Mouse (Mus musculus): ENCODE results near the gene Gm5127. TPM values are rescaled to one million over a fixed set of nuclear protein-coding genes. Genes with fewer than 3 reads are reported as not detected.

Gm5127 gene
- total RNA-seq (2021) = under 1 TPM in 1 of 2 experiments, not detected in 1; 0.19 TPM

DNA sequence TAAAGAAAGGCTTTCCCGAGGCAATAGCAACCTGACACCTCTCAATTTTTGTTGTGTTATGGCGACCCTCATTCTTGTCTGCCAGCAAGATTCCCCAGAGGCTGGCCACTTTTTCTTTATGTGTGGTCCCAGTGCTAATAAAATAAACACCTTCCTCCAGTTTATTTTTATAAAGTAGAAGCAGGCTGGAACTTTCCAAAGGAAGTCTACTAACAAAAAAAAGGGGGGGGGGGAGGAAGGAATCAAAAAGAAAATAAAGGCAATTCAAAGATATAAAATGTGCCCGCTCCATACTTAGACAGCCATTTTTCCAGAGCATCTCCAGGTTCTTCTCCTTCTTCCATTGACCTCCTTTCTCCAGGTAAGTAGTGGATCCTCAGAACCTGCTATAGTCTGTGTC, at the start of gene Gm5127:
TSS of gene Gm5127 (plus strand) at position 301 of the 400 bp plus-strand sequence.
- DNase-seq (ENCODE audit: extremely low spot score in 1 of 2, low spot score in 1 of 2) = no peak

DNA sequence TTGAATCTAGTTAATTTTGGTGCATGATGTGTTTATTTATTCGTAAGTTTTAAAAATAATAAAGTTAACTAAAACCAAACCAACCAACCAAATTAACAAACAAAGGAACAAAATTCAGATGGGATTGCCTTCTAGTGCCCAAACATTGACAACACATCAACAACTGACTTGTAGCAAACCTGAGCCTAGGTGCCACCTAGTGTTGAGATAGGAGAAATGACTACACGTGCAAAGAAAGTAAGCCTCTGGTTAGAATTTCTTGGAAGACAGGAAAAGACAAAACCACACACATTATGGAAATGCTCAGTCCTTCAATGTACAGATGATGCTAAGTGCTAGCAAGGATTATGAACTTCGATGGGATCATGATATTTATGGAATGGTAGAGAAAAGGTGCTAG, 46.6 kb upstream of the Gm5127 start:
- no peak for DNase-seq (ENCODE audit: extremely low spot score in 1 of 2, low spot score in 1 of 2)

DNA sequence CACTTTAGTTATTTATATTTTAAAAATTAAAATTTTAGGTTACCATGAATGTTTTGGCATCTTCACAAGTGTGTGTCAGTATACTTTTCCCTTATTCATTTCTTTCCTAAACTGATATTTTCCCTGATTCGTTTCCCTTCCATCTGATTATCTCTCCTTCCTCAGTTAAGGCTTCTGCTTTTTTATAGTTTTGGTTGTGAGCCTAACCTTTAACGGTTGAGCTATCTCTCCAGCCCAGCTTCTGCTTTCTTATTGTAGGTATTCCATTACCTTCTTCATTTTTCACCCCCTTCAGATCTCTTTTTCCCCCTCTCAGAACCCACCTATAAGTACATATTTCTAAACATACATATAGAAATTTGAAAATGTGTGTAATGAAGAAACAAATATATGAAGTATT, 27.5 kb upstream of the Gm5127 start:
- DNase-seq (ENCODE audit: extremely low spot score in 1 of 2, low spot score in 1 of 2) = no peak

DNA sequence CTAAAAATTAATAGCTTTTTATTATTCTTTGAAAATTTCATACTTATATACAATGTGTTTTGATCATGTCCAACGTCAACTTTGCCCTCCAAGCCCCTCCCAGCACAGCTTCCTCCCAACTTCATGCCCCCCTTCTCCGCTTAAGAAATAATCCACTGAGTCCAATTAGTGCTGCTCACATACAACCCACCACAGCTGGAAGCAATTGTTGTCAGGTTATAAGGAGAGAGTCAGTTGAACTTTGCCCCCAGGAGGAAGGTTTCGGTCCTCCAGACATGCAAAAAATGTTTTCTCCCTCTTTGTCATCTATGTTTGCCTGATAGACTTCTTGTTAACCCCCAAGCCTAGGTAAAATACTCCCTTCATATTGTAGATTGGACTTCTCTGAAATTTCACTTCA, 4.0 kb upstream of the Gm5127 start:
- no peak for DNase-seq (ENCODE audit: extremely low spot score in 1 of 2, low spot score in 1 of 2)

DNA sequence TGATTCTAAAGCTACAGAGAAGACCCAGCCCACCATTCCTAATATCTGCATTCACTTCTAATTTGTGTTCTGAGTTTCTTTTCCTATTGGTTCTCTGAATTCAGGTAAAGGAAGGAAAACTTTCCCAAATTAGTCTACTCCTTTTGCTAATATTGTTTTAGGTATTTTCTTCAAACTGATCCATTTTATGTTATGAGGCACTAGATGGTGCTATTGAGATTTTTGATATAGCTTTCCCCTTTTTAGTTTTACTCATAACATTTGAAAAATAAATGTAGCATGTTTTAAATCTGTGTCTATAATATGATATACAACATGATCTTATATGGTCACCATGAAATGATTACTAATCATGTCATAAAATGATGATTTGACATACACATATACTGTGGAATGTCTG, 2.6 kb upstream of the Gm5127 start:
- DNase-seq (ENCODE audit: extremely low spot score in 1 of 2, low spot score in 1 of 2) = no peak

DNA sequence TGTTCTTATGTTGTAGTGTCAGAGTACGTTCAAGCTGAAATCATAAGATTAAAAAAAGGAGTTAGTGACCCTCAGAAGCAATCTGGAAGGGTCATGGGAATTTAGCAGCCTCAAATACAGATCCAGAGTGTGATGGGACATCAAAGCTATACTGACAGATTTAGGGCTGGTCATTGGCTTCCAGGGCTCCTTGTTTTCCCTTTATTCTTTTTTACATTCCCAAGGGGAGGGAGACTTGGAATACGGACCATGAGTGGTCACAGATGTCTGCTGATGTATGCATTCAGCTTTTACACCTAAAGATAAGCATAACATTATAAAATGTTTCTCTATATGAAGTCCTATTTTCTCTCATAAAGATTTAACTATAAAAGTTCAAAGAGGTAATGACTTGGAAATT, 789 bp upstream of the Gm5127 start:
- no peak for DNase-seq (ENCODE audit: extremely low spot score in 1 of 2, low spot score in 1 of 2)

DNA sequence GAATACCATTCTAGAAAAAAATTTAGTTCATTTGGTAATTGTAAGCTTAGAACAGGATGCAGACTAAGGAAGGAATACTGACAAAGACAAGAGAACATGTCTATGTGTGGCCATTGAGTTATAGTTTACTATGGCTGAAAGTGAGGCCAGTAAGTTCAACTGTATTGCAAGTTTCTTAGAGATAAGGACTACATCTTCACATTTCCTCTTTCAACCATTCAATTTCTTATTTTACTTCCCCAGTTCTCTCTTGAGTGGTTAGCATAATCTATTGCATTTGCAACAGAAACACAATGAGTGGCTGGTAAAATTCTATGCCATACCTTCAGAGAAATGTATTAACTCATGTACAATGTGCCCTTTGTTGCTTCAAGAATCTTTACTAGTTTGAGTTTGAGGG, 10.9 kb downstream of the Gm5127 start:
- no peak for DNase-seq (ENCODE audit: extremely low spot score in 1 of 2, low spot score in 1 of 2)

DNA sequence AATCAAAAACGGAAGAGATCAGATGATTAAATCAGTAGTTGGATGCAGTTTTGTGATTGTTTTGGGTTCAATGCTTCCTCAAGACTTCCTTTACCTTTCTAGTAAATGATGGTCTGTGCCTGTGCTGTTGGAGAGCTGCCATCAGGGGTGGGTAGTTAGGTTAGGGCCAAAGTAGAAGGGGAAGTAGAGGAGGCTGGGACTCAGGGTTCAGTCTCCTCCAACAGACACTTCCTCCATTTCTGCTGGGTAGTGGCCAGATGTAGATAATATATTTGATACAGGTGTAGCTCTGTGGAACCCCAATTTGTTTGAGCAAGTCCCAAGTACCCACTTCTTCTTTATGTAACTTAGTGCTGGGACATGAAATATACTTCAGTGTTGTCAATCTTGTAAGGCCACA, 12.9 kb downstream of the Gm5127 start:
- no peak for DNase-seq (ENCODE audit: extremely low spot score in 1 of 2, low spot score in 1 of 2)

DNA sequence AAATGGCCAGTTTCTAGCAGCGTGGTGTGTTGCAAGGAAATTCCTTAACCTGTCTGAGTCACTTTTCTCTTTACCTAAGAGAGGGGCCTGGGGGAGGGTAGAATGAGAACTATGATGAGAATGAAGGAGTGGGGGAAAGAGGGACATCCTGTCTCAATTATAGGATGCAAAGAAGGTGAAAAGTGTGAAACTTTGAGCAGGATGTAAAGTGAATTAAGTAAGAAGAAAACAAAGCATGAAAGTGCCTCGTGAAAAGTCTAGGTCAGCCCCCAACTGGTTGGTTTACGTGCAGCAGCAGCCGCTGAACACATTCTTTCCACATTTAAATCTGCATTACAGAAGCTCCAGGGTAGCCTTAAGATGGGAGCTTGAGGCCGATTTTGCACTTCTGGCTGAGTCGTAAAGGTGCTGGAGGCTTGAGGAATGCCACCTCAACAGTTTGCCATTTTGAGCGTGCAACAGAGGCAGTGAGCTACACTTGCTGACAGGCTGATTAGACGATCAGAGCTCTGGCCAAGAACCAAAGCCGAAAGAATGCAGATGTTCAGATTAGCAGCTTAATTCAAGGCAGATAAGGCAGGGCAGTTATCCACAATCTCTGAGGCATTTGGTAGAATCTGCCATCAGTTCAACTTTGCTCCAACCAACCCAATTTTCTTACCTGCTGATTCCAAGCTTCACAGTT, 19.7 kb downstream of the Gm5127 start:
- no peak for DNase-seq (ENCODE audit: extremely low spot score in 1 of 2, low spot score in 1 of 2)

DNA sequence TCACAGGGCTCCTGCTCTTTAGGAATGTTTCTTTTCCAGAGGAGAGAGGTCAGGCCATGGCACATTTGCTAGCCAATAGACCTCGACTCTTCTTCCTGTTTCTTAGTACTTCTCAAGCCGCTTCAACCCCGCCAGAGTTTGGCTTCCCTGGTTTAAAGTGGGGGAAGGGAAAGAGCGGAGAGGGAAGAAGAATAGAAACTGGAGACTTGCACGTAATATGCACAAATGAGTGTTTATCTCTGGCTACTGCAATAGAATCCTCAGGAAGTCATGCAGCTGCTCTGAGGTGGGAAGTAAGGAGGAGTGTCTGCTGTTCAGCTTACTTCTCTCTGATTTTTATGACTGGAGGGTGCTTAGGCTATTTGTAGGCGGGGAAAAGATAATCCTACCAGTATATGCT, 20.4 kb downstream of the Gm5127 start, which contains the start of gene Cysltr1:
TSS of gene Cysltr1 (minus strand) at position 294 of the 400 bp plus-strand sequence.
- no peak for DNase-seq (ENCODE audit: extremely low spot score in 1 of 2, low spot score in 1 of 2)

DNA sequence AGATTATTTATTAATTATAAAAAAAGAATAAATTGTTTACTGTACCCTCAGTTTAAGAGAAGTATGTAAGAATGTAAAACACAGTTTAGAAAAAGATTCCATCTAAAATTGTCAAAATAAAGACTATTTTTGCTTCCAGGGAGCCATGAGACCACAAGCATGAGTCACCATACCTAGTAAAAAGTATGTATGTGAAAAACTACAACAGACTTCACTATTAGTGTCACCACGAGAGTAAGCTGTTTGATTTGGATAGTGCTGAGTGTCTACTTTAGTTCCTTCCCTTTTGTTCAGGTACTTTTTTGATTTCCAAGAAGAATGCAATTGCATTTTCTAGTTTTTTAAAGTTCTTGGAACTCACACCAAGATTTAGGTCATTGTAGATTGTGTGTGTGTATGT, 39.5 kb downstream of the Gm5127 start:
- DNase-seq (ENCODE audit: extremely low spot score in 1 of 2, low spot score in 1 of 2) = no peak

DNA sequence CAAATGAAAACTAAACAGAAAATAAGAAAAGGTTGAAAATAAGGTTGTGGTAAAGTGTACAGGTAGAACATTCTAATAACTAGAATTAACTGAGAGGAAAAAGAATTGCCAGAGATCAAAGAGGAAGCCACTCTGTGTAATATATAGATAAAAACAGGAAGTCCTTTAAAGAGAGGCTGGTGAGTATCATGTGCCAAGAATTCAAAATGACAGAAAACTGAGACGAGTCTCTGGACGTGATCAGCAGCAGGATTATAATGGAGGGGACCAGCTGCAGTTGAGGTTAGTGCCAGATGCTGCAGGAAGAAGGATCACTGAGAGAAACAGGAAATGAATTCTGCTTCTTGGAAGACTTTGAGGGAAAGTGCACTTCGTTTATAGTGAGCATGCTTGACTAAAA, 40.7 kb downstream of the Gm5127 start:
- no peak for DNase-seq (ENCODE audit: extremely low spot score in 1 of 2, low spot score in 1 of 2)

DNA sequence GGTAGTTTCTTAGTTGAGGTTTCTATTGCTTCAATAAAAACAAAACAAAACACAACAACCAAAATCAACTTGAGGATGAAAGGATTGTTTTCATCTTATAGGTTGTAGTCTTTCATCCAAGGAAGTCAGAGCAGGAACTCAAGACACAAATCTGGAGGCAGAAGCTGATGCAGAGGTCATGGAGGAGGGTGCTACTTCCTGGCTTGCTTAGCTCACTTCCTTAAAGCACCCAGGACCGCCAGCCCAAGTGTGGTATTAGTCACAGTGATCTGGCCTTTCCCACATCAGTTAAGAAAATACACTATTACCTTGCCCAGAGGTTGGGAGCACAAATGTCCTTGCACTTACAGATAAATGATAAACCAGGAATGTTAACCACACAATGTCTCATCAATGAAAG, 45.5 kb downstream of the Gm5127 start:
- DNase-seq (ENCODE audit: extremely low spot score in 1 of 2, low spot score in 1 of 2) = no peak

DNA sequence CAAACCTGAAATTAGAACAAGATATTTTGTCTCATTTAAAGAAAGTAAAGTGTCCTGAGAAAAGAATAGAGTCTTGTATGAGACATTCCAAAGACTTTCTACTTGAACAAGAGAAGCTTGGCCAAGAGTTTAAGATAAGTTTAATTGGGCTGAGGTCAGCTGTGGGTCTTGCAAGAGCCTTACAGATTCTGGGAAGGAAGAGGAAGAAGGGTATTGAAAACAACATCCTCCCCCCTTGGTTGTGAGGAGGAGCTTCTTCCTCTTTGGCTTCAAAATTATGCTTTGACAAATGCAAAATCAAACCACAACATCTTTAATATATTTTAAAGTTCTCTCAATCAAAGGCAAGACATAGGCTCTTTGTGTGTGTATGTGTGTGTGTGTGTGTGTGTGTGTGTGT, 50.6 kb downstream of the Gm5127 start:
- DNase-seq (ENCODE audit: extremely low spot score in 1 of 2, low spot score in 1 of 2) = no peak

DNA sequence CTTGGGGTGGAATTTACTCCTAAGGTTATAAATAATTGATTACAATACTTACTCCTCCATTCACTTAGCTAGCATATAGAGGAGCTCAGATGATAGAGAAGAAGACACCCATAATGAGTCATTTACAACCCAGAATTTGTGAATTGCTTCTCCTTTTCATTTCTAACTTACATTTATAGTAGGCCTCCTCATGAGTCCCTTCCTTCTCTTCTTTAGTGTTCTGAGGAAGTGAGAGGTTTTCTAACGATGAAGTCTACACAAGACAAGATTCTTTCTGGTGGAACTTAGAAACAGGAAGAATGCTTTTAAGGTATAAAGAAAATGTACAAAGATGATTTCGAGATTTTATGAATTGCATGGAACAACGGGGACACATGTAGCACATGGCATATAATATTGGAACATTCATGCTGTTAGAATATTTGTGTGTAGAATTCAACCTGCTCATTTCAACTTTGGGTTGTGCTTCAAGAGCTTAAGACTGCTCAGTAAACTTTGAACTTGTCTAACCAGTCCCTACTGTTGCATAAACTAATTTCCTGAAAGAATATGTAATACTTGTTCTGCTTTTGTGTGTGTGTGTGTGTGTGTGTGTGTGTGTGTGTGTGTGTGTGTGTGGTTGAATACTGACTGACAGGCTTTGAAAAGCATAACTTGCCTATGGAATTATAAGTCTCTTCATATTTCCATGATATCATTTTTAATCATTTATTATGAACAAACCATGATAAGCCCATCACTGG, 52.0 kb downstream of the Gm5127 start:
- DNase-seq (ENCODE audit: extremely low spot score in 1 of 2, low spot score in 1 of 2) = no peak

DNA sequence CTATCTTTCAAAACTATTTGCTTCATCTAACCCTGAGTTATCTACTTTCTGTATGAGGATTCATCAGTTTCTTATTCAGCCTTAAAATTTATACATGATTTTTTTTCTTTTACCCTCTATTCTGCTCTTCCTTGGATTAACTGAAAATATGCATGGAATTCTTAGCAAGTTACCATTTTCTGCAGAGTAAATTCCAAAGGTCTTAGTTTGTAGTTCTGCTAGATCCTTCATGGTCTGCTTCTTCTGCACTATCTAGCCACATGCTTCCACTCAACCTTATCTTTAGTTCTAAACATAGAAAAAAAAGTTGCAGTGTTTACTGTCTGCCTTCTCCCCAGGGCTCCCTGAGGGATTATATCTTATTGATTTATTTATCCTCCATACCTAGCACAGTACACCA, 79.1 kb downstream of the Gm5127 start:
- no peak for DNase-seq (ENCODE audit: extremely low spot score in 1 of 2, low spot score in 1 of 2)

DNA sequence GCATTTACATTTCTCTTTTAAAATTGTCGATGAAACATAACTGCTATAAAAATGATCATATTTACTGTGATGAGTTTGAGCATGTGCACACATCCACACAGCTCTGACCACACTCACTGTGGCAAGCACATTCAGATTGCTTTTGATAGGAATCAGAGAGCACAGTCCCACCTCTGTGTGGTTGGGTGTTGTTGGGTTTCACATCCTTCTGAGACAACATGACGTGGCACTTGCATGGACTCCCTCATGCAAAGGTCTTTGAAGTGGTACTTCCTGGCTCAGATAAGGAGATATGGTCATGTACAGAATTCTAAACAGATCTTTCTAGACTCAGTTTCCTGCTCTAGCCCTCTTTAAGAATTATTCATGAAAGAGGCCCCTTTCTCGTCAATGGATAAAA, 121.6 kb downstream of the Gm5127 start:
- DNase-seq (ENCODE audit: extremely low spot score in 1 of 2, low spot score in 1 of 2) = no peak

DNA sequence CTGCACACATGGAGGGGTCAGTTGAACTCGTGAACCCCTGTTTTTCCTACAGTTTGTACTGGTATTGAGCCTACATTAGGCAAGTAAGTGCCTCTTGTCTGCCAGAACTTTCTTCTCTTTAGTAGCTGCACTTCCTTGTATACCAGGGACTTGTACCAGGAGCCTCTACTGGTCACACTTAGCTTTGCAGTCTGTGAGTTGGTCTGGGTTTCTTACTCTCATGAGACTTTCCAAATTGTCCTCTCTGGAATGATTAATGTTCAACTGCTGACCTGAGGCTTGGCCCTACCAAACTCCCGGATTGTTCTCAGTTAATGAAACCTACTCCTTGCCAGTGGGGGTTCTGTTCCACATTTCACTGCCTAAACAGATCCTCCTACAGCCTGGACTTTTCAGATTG, 134.2 kb downstream of the Gm5127 start:
- no peak for DNase-seq (ENCODE audit: extremely low spot score in 1 of 2, low spot score in 1 of 2)

DNA sequence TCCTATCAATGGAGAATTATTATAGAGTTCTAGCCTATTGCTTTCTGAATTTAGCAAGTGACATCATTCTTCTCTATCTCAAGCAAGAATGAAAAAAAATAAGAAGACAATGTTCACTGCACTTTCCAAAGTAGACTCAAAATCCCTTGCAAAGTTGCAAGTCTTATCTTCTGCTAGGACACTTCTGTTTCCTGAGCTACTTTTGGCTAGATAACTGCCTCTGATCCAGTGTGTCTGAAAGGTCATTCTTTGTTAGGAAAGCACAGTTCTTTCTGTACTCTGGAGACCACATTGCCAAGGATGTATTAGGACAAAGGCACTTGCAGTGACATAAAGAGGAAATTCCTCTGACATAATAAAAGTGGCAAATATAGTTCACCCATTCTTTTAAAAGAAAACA, 159.3 kb downstream of the Gm5127 start:
- no peak for DNase-seq (ENCODE audit: extremely low spot score in 1 of 2, low spot score in 1 of 2)

DNA sequence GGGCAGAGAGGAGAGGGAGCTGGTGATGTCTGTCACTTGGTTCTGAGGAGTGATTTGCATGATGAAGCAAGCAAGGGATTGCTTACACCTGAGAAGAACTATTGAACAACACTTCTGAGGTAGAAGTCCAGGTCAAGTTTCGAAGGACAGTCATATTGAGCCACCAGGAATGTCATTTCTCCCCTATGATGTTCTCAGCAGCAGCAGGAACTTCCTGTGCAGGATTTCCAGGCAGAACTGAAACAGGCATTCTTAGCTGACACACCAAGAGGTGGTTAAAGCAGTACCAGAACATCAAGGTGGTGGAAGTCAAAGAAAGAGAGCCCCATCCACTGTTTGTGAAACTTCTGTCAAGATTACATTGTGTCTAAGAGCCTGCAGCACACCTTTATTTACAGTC, 172.3 kb downstream of the Gm5127 start:
- DNase-seq (ENCODE audit: extremely low spot score in 1 of 2, low spot score in 1 of 2) = no peak

Measured in layer of hippocampus, postnatal 25 days (tissue).